Mouse (Mus musculus): ENCODE data around the gene Stk32b.

DNA sequence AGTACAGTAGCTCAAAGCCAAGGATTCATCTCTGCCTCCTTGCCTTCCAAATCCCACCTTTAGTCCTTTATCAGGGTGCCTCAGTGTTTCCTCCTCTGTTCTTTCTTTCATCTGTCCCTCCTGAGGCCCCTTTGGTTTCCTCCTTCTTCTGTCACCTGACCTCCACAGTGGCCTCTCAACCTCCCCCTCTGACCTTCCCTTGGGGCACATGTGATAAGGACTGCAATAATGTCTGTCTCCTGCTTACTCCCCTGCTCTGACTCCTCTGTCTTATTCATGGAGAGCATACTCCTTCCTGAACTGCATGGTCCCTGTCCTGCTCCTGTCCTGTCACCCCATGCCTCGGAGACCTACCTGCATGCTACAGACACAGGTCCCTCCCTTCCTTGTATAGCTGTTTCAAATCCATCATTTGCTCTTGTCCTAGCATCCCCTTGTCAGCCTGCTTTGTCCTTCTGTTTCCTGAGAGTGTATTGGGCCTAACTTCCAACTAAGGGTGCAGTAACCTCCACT is 66.8 kb downstream of the Stk32b start:
- TF ChIP-seq CTCF (IDR thresholded peaks at IDR 0.05; ENCODE audit: insufficient read depth, low read depth, low read length) (no peak), POLR2A (IDR thresholded peaks at IDR 0.05; ENCODE audit: insufficient read depth, low read depth, low read length) (no peak)
